Mouse (Mus musculus) thymus, adult 2 months (tissue): ENCODE results near the gene Wdr62. TPM values are rescaled to one million over a fixed set of nuclear protein-coding genes. Genes with fewer than 3 reads are reported as not detected.

Experiments
- DNase-seq: peaks from one replicate; pipeline ENCODE4 v3.0.0; 2021
- H3K27ac ChIP-seq: fragments of 200-500 bp; 2 replicates; pipeline ENCODE4 v1.5.1; 2012; ENCODE audit warnings: low read length, control low read depth; ENCODE audit not compliant: control insufficient read depth, insufficient read depth
- H3K27me3 ChIP-seq: fragments of 200-500 bp; 2 replicates; pipeline ENCODE4 v1.6.1; 2012; ENCODE audit warnings: mild to moderate bottlenecking, low read length, moderate library complexity, mixed read lengths; ENCODE audit not compliant: control insufficient read depth, insufficient read depth
- H3K36me3 ChIP-seq: fragments of 200-500 bp; 2 replicates; pipeline ENCODE4 v1.6.1; 2012; ENCODE audit warnings: mild to moderate bottlenecking, low read length, moderate library complexity; ENCODE audit not compliant: control insufficient read depth, insufficient read depth
- H3K4me1 ChIP-seq: fragments of 200-500 bp; replicated peaks from 2 replicates; pipeline ENCODE4 v1.6.1; 2012; ENCODE audit warnings: low read length; ENCODE audit not compliant: control insufficient read depth, insufficient read depth
- H3K4me3 ChIP-seq: fragments of 200-500 bp; 2 replicates; pipeline ENCODE4 v1.5.1; 2012; ENCODE audit warnings: mild to moderate bottlenecking, low read length, control low read depth, moderate library complexity; ENCODE audit not compliant: control insufficient read depth, insufficient read depth
- CTCF ChIP-seq: fragments of 200-500 bp; IDR thresholded peaks from 2 replicates; pipeline ENCODE4 v1.5.1; 2012; ENCODE audit warnings: mild to moderate bottlenecking, control low read depth, low read length, moderate library complexity, borderline replicate concordance; ENCODE audit not compliant: control insufficient read depth, poor library complexity, insufficient read depth; ENCODE audit errors: extremely low read depth
- POLR2A ChIP-seq: fragments of 200-500 bp; IDR thresholded peaks from 2 replicates; pipeline ENCODE4 v1.6.1; 2012; ENCODE audit warnings: mild to moderate bottlenecking, low read length, control low read depth, moderate library complexity; ENCODE audit not compliant: control insufficient read depth, poor library complexity, insufficient read depth; ENCODE audit errors: extremely low read depth
- WGBS: fragments of 180-500 bp; shearing (Covaris S2); methylation state at CpG from one replicate; pipeline ENCODE4 v1.1.7; 2018; 5-methylcytosine and 5-hydroxymethylcytosine counted together
- polyA plus RNA-seq: library from polyadenylated mRNA; depleted of rRNA; stranded (reverse); fragments of >200 nt; gene quantifications from 2 replicates; pipeline ENCODE4 v1.2.3, GENCODE M21; 2012; rRNA removed

Wdr62 gene
- 54.1 and 66.9 TPM in 2 replicates for polyA plus RNA-seq

DNA sequence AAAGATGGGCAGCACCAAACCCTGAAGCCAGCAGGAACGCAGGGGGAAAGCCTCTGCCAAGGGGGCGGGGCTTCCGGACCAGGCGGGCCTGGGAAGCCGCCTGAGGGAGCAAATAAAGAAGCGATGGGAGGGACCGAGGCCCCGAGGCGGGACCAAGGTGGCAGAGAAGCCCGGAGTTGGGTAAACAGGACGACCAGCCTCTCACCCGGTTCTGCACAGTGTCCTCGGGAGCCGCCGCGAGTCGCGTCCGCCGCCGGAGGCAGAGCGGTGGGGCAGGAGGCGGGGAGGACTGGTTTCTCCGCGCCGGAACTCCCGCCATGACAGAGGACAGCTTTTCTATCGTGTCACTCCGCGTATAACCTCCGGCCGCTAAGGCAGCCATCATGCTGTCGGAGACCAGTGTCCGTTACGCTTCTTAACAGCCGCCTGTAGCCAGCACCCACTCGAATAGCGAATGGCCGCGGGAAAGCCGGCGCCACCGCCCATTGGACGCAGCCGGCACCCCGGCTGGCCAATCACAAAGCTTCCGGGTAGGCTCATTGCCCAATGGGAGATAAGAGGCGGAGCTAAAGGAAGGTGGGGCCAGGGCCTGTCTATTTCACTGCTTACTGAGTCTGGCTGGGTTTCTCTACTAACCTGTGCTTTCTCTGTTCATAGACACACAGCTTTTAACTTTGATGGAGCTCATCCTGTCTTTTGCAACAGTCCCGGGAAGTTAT, at the start of gene Wdr62, which contains the start of gene Thap8:
Gene Wdr62 (minus strand): TSS at position 469 of the 719 bp plus-strand sequence.
Gene Thap8 (plus strand): TSS at position 144 of the 719 bp plus-strand sequence.
- no peaks in the 10 kb centered on the region for H3K36me3 ChIP-seq
- peak within 1 kb of the TSS; percentile 61 for H3K4me3 ChIP-seq
- under 1% methylated on average over 49 of the region's 49 CpGs for WGBS
- H3K27me3 ChIP-seq, result no peaks in the 10 kb centered on the region
- H3K4me1 ChIP-seq, result peaks cover 9% of the 10 kb centered on the region
- DNase-seq, result peak; percentile 90
- TF ChIP-seq POLR2A (0 out of 2 replicates have a peak, but pooled peaks have one; percentile 35), CTCF (no peak)
- peak within 1 kb of the TSS; percentile 85 for H3K27ac ChIP-seq

DNA sequence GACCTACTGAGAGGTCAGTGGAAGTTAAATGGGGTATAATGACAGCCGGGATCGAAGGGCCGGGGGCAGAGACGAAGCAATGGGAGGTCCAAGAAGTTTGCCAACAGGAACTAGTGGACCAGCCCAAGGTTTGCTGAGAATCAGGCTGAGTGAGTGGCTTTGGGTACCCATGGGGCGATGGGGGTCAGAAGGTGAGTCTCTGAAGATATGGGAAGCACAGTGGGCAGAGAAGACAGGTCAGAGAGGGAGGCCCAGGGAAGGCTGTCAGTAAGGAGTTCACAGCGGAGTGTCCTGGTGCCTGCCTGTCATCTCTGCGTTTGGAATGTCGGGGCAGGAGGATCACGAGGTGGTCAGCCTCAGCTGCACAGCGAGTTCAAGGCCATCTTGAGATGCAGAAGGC, 48.2 kb upstream of the Wdr62 start:
- 89% methylated on average over 10 of the region's 10 CpGs for WGBS
- peaks cover 20% of the 10 kb centered on the region for H3K4me1 ChIP-seq
- no peak overlapping the region for H3K27ac ChIP-seq
- TF ChIP-seq POLR2A (no peak), CTCF (no peak)
- DNase-seq, result no peak
- no peaks in the 10 kb centered on the region for H3K27me3 ChIP-seq
- H3K36me3 ChIP-seq, result no peaks in the 10 kb centered on the region
- no peak overlapping the region for H3K4me3 ChIP-seq

DNA sequence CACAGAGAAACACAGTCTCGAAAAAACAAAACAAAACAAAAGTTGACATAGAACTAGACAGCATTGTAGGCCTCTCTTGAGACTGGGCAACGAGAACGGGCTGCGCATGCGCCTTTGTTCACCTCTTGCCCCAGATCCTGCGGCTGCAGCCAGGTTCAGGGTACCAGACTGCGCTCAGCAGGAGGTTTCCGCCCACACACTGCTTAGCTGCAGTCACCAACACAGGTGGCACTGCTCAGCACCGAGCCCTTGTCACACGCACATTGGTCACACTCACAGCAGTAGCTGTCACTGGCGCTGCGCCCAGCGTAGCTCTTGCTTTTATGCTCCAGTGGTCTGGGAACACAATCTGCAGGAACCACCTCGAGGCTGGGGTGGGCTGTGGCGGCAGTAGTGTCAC, 46.9 kb upstream of the Wdr62 start:
- no peaks in the 10 kb centered on the region for H3K36me3 ChIP-seq
- H3K4me3 ChIP-seq, result no peak overlapping the region
- H3K27me3 ChIP-seq, result no peaks in the 10 kb centered on the region
- no peak for TF ChIP-seq CTCF
- TF ChIP-seq POLR2A, result no peak
- peaks cover 13% of the 10 kb centered on the region for H3K4me1 ChIP-seq
- 77% methylated on average over 15 of the region's 15 CpGs for WGBS
- no peak for DNase-seq
- H3K27ac ChIP-seq, result no peak overlapping the region

DNA sequence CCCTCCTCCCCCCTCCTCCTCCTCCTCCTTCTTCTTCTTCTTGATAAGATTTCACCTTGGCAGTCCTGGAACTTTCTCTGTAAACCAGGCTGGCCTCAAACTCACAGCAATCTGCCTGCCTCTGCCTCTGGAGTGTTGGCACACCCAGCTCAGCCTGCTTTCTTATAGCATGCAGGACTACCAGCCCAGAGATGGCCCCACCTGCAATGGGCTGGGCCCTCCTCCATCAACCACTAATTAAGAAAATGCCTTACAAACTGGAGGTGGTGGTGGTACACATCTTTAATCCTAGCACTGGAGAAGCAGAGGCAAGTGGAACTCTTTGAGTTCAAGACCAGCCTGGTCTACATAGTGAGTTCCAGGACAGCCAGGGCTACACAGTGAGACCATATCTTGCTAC, 46.2 kb upstream of the Wdr62 start:
- peaks cover 11% of the 10 kb centered on the region for H3K4me1 ChIP-seq
- no peaks in the 10 kb centered on the region for H3K27me3 ChIP-seq
- TF ChIP-seq POLR2A (no peak), CTCF (no peak)
- H3K36me3 ChIP-seq, result no peaks in the 10 kb centered on the region
- no peak for DNase-seq
- no peak overlapping the region for H3K4me3 ChIP-seq
- no peak overlapping the region for H3K27ac ChIP-seq

DNA sequence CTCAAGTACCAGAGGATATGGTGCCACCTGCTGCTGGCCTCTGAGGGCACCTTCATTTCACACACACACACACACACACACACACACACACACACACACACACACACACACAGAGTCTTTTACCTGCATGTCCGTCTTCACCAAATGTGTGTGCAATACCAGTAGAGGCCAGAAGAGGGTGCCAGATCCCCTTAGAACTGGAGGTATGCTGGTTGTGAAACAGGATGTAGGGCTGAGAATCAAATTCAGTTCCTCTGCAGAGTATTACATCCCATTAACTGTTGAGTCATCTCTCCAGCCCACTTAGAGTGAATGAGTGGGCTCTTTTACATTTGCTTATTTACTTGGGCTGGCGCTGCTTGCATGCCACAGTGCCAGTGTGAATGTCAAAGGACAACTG, 45.1 kb upstream of the Wdr62 start:
- H3K4me1 ChIP-seq, result peaks cover 15% of the 10 kb centered on the region
- no peak overlapping the region for H3K4me3 ChIP-seq
- H3K27me3 ChIP-seq, result no peaks in the 10 kb centered on the region
- peak; percentile 72 for DNase-seq
- TF ChIP-seq POLR2A, result no peak
- TF ChIP-seq CTCF, result no peak
- 69% methylated on average over 2 of the region's 2 CpGs for WGBS
- H3K36me3 ChIP-seq, result no peaks in the 10 kb centered on the region
- H3K27ac ChIP-seq, result no peak overlapping the region

DNA sequence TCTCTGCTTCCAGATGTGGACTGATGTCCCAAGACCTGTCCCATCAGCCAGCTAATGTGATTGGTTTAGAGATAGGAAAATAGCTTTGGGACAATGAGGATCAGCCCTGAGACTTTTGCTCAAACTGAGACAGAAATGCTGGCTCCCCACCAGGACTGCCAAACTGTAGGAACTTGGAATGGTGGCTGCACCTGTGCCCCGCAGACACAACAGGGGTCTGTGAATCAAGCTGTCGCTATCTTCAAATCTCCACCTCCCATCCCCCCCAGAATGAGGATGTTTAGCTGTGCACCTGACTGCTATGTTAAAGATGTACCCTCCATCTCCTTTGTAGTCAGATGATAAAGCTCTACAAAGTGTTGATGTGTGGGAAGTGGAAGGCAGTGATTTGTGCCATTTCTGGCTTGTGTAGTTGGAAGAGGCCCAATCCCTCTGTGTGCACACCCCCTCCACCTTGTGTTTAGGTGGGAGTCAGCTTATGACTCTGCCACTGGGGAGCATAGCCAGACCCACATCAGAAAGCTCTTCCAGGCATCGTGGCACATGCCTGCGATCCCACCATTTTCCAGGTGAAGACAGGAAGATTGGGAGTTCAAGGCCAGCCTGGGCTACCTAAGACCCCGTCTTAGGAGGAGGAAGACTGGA, 44.2 kb upstream of the Wdr62 start:
- Histone ChIP-seq H3K4me3 (no peak overlapping the region), H3K36me3 (no peaks in the 10 kb centered on the region), H3K27me3 (no peaks in the 10 kb centered on the region), H3K4me1 (peaks cover 15% of the 10 kb centered on the region), H3K27ac (no peak overlapping the region)
- no peak for DNase-seq
- TF ChIP-seq POLR2A (no peak), CTCF (no peak)
- WGBS, result 89% methylated on average over 5 of the region's 5 CpGs

DNA sequence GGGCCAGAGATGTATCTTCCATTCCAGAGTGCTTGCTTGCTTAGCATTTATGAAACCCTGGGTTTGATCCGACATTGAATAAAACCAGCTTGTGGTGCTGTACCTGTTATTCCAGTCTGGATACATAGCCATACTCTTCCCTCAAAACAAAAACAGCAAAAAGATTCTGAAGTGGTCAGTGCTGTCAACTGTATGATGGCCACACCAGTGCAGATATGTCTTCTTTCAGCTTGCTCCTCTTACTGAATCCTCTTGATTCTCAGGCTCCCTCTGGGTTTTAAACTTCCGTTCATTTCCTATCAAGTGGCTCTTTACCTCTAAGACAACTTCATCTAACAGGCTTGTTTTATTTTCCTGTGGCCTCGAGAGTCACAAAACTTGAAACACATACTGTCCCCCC, 43.6 kb upstream of the Wdr62 start, which contains the start of gene Sdhaf1:
Gene Sdhaf1 (minus strand): TSS at position 101 of the 400 bp plus-strand sequence.
- Histone ChIP-seq H3K27me3 (no peaks in the 10 kb centered on the region), H3K4me3 (peak within 1 kb of the TSS; percentile 63; the same call in 1 of the 2 replicates), H3K36me3 (no peaks in the 10 kb centered on the region), H3K4me1 (peaks cover 15% of the 10 kb centered on the region), H3K27ac (peak within 1 kb of the TSS; percentile 84)
- TF ChIP-seq POLR2A (no peak), CTCF (no peak)
- WGBS, result 85% methylated on average over 3 of the region's 3 CpGs
- DNase-seq, result no peak
